Mouse (Mus musculus) 3134 (cell line): ENCODE measurements around the gene Gm11559.
"Not testable (repeated sequence)": the region's sequence is repeated elsewhere in the genome, so short reads cannot be mapped to it uniquely, and the experiment has no call there.

Experiments used
- DNase-seq: peaks from one replicate; pipeline ENCODE4 v3.0.0-alpha.2; 2011; ENCODE audit warnings: low spot score; ENCODE audit not compliant: insufficient read length; ENCODE audit errors: extremely low read depth

Gm11559 gene

DNA sequence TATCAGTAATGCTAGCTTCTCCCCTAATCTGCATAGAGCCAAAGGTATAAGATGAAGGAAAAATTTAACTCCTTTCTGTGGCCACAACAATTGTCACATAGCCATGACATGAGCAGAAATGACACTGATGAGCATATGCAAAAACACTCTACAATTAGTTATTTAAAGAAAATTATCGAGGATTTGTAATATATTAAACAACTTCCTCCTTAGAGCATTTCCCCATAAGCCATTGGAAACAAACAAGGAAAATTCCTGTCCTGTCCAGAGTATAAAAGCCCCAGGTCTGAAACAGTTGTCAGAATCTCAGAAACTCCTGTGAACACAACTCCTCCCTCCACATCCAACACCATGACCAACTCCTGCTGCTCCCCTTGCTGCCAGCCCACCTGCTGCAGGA lies at the start of gene Gm11559:
Gene Gm11559 (plus strand): TSS at position 301 of the 400 bp plus-strand sequence.
- DNase-seq: not testable (repeated sequence)

DNA sequence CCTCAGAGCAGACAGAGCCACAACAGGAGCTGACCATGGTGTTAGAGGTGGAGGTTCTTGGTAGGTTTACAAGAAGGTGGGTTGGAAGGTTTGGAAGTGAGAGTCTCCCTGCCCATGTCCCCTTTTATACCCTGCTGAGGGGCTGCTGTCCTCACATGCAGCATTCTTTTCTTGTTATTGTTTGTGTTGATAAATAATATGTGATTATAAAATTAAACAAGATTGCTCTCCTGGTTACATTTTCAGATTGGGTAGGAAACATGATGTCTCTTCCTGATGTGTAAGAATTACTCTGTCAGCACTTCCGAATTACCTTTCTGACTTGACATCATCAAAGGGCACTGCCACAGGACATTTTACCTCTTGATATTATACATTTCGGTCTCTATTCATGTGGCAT lies 48.7 kb upstream of the Gm11559 start, which contains the start of gene Gm11564:
Gene Gm11564 (minus strand): TSS at position 101 of the 400 bp plus-strand sequence.
- DNase-seq: not testable (repeated sequence)

DNA sequence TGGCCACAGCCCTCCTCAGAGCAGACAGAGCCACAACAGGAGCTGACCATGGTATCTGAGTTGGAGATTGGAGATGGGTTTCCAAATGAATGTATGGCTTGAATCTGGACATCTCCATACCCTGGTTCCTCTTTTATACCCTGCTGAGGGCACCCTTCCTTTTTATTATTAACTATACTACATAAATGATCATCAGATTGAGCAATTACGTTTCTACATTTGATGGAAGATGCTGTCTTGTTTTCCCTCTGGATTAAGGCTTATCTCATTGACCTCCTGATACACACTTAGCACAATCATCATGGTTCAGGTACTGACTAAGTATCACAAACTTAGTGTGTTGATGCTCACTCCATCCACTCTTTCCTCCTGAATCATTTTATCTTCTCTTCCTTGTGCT lies 26.3 kb upstream of the Gm11559 start, which contains the start of gene 2300003K06Rik:
Gene 2300003K06Rik (minus strand): TSS at position 101 of the 400 bp plus-strand sequence.
- no peak for DNase-seq

- no peak for DNase-seq
Measured at GRCm38 (mm10) chr11:99842185-99842584, 22.1 kb upstream of the Gm11559 start.

DNA sequence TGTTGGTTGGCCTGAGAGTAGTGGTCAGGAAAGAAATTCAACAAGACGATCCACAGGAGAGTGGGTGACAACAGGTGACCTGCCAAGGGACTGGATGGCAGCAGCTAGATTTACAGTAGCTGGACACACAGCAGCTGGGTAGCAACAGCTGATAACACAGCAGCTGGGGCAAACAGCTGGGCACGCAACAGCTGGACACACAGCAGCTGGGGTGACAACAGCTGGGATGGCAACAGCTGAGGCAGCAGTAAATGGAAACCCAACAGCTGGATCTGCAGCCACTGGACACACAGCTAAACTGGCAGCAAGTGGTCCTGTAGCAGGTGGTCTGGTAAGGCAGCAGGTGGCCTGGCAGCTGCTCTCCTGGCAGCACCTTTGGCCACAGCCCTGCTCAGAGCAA lies 17.5 kb upstream of the Gm11559 start:
- DNase-seq: no peak

- DNase-seq: no peak
Measured at GRCm38 (mm10) chr11:99851508-99851907, 12.8 kb upstream of the Gm11559 start, which contains the start of gene Krtap4-16. Gene Krtap4-16 (minus strand): TSS chr11:99851608.

DNA sequence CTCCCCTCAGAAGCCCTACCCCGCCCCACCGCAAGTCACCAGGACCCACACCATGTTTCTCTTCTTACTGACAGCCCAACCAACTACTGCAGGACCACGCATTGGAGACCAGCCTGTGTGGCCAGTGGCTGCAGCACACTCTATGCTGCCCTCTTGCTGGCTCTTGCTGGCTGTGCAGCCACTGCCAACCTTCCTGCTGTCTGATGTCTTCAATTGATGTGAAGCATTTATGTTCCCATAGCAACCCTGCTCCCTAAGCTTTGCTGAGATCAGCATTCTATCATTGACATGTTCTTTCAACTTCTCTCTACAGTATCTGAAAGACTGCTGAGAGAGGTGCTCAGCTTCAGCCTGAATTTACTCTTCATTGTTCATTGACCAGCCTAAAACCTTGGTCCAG lies 10.2 kb upstream of the Gm11559 start:
- DNase-seq: no peak

GRCm38 (mm10) chr11:99857617-99858016 lies 6.7 kb upstream of the Gm11559 start, which contains the start of gene Gm11568:
Gene Gm11568 (plus strand): TSS chr11:99857917.
- no peak for DNase-seq

- no peak for DNase-seq
Measured at GRCm38 (mm10) chr11:99858761-99859160, 5.5 kb upstream of the Gm11559 start.

- not testable (repeated sequence) for DNase-seq
Measured at GRCm38 (mm10) chr11:99873089-99873488, 8.8 kb downstream of the Gm11559 start, which contains the start of gene Krtap9-1. Gene Krtap9-1 (plus strand): TSS chr11:99873389.

- DNase-seq: not testable (repeated sequence)
Measured at GRCm38 (mm10) chr11:99878887-99879286, 14.6 kb downstream of the Gm11559 start, which contains the start of gene Gm11567. Gene Gm11567 (plus strand): TSS chr11:99879187.

- no peak for DNase-seq
Measured at GRCm38 (mm10) chr11:99907620-99908019, 43.3 kb downstream of the Gm11559 start, which contains the start of gene Krtap31-1. Gene Krtap31-1 (plus strand): TSS chr11:99907920.

- DNase-seq: no peak
Measured at GRCm38 (mm10) chr11:99914451-99914850, 50.2 kb downstream of the Gm11559 start, which contains the start of gene Gm11565. Gene Gm11565 (plus strand): TSS chr11:99914751.
